Mouse (Mus musculus): ENCODE measurements around the gene Fastk. TPM values are rescaled to one million over a fixed set of nuclear protein-coding genes. Genes with fewer than 3 reads are reported as not detected.

Fastk gene
- total and polyA plus RNA-seq, 2 experiments from 2014 or later = 97.9 to 174 TPM

DNA sequence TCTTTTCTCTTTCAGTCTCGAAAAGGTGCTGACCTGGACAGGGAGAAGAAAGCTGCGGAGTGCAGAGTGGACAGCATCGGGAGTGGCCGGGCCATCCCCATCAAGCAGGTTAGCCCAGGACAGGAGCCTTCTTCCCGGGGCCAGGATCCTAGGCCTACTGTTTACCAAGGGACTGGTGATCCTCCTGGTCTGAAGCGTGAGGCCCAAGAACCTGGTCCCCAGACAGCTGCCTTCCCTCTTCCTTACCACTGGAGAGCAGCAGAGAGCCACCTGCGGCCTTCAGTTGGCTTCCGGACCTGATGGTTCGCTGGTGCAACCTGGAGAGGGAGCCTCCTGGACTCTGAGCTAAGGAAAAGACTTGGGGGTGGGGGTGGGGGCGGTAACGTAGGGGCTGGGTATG lies 38.2 kb upstream of the Fastk start:
- WGBS = 25% methylated on average over 11 of the region's 11 CpGs
- peak; percentile 88 for TF ChIP-seq CTCF (IDR thresholded peaks at IDR 0.05)
- H3K36me3 ChIP-seq (ENCODE audit: insufficient read depth, low read length) = peaks cover 60% of the 10 kb centered on the region

DNA sequence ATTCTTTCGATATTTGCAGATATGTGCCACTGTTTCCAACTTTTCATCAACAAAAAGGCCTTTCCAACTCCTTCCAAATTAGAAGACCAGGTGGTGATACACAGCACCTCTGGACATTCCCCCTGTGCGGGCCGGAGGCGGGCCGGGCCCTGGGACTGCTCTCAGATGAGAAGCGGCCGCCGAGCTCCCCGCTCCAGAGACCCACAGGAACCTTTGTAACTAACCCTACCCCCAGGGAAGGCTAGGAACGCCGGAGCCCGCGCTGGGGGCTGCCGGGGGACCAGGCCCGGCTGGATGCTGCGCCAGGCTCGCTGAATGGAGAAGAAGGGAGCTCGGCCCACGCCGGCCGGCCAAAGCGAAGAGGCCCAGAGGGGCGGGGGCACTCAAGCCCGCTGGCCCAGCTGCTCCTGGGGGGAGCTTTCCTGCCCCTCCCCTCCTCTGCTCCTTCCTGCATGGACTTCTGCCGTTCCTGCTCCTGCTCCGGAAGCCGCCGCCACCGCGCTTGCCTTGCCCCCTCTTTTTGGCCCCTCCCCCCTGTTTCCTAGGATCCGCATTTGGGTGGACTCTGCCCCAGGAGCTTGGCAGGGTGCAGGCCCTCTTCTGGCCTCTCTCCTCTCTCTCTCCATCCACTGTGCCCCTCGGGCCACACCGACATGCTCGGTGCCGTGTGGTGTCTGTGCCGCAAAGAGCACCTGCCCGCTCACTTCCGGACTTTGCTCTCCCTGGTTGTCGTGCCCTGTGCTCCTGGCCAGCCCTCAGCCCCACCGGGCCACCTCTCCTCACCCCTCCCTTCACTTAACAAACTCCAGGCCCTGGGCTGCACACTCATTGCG lies 37.4 kb upstream of the Fastk start:
- ATAC-seq (ENCODE audit: low FRiP score) (no peak), DNase-seq (ENCODE audit: low spot score) (no peak)
- 44% methylated on average over 34 of the region's 41 CpGs for WGBS
- Histone ChIP-seq H3K36me3 (ENCODE audit: insufficient read depth, low read length) (peaks cover 61% of the 10 kb centered on the region), H3K9ac (replicated peaks; ENCODE audit: low read length, poor library complexity, severe bottlenecking) (no peak overlapping the region), H3K4me2 (ENCODE audit: low read depth, low read length, poor library complexity, severe bottlenecking) (no peak overlapping the region), H3K27me3 (ENCODE audit: insufficient read depth, low read length) (no peaks in the 10 kb centered on the region), H3K4me1 (ENCODE audit: insufficient read depth, low read length) (no peaks in the 10 kb centered on the region), H3K4me3 (ENCODE audit: low read depth, low read length) (no peak overlapping the region), H3K27ac (ENCODE audit: low read depth, low read length) (no peak overlapping the region), H3K9me3 (ENCODE audit: low read length) (no peaks in the 10 kb centered on the region)
- TF ChIP-seq CTCF (IDR thresholded peaks at IDR 0.05) = no peak

More for the DNA sequence above, 38.2 kb upstream of the Fastk start:
- peak; percentile 45 for ATAC-seq (ENCODE audit: low FRiP score)
- no peaks in the 10 kb centered on the region for H3K9me3 ChIP-seq (ENCODE audit: low read length)
- H3K4me3 ChIP-seq (ENCODE audit: low read depth, low read length) = no peak overlapping the region
- H3K4me2 ChIP-seq (ENCODE audit: low read depth, low read length, poor library complexity, severe bottlenecking) = no peak overlapping the region
- H3K27ac ChIP-seq (ENCODE audit: low read depth, low read length) = no peak overlapping the region
- H3K4me1 ChIP-seq (ENCODE audit: insufficient read depth, low read length) = no peaks in the 10 kb centered on the region
- H3K27me3 ChIP-seq (ENCODE audit: insufficient read depth, low read length) = no peaks in the 10 kb centered on the region
- H3K9ac ChIP-seq (replicated peaks; ENCODE audit: low read length, poor library complexity, severe bottlenecking) = no peak overlapping the region
- DNase-seq (ENCODE audit: low spot score) = peak; percentile 89

DNA sequence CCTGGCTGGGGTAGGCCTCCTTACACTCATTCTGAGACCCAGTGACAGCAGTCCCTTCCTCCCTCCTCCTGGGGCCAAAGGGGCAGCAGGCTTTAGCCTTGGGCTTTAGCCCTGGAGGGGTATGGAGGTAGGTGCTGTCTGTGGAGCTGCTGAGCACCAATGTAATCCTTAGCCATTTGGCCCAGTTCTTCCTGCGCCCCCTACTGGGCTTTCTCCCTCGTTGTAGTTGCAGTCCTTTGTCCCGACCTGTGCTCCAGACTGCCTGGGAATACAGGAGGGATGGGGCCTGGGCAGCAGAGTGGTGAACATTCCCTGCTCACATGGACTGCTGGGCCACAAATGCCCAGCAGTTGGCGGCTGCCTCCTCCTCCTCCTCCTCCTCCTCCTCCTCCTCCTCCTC lies 36.6 kb upstream of the Fastk start:
- no peak overlapping the region for H3K4me2 ChIP-seq (ENCODE audit: low read depth, low read length, poor library complexity, severe bottlenecking)
- DNase-seq (ENCODE audit: low spot score) (peak; percentile 80), ATAC-seq (ENCODE audit: low FRiP score) (0 out of 2 replicates have a peak, but pooled peaks have one; percentile 22)
- no peak overlapping the region for H3K27ac ChIP-seq (ENCODE audit: low read depth, low read length)
- H3K9me3 ChIP-seq (ENCODE audit: low read length) = no peaks in the 10 kb centered on the region
- no peak overlapping the region for H3K4me3 ChIP-seq (ENCODE audit: low read depth, low read length)
- peaks cover 64% of the 10 kb centered on the region for H3K36me3 ChIP-seq (ENCODE audit: insufficient read depth, low read length)
- 16% methylated on average over 4 of the region's 4 CpGs for WGBS
- TF ChIP-seq CTCF (IDR thresholded peaks at IDR 0.05) = peak; percentile 77
- H3K4me1 ChIP-seq (ENCODE audit: insufficient read depth, low read length) = no peaks in the 10 kb centered on the region
- no peak overlapping the region; the same call in 1 of the 2 replicates for H3K9ac ChIP-seq (replicated peaks; ENCODE audit: low read length, poor library complexity, severe bottlenecking)
- H3K27me3 ChIP-seq (ENCODE audit: insufficient read depth, low read length) = no peaks in the 10 kb centered on the region

DNA sequence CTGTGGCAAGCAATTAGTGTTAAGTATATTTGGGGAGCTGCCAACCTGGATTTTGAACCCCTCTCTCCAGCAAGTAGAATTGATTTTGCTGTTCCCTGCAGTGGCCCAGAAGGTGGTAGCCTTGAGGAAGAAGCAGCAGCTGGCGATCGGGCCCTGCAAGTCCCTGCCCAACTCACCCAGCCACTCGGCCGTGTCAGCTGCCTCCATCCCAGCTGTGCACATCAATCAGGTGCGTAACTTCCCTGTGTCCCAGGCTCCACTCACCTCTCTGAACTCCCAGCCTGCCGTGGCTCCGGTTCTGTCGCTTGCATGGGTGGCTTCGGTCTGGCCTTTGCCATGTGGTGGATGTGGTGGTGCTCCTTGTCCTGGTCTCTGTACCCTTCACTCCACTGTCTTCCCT lies 32.8 kb upstream of the Fastk start:
- no peak overlapping the region for H3K9ac ChIP-seq (replicated peaks; ENCODE audit: low read length, poor library complexity, severe bottlenecking)
- no peak overlapping the region for H3K4me3 ChIP-seq (ENCODE audit: low read depth, low read length)
- H3K27me3 ChIP-seq (ENCODE audit: insufficient read depth, low read length) = no peaks in the 10 kb centered on the region
- no peak overlapping the region for H3K27ac ChIP-seq (ENCODE audit: low read depth, low read length)
- H3K4me2 ChIP-seq (ENCODE audit: low read depth, low read length, poor library complexity, severe bottlenecking) = no peak overlapping the region
- peaks cover 54% of the 10 kb centered on the region for H3K36me3 ChIP-seq (ENCODE audit: insufficient read depth, low read length)
- H3K9me3 ChIP-seq (ENCODE audit: low read length) = no peaks in the 10 kb centered on the region
- ATAC-seq (ENCODE audit: low FRiP score) (no peak), DNase-seq (ENCODE audit: low spot score) (no peak)
- TF ChIP-seq CTCF (IDR thresholded peaks at IDR 0.05) = no peak
- H3K4me1 ChIP-seq (ENCODE audit: insufficient read depth, low read length) = 0 out of 2 replicates have a peak, but pooled peaks cover 10% of the 10 kb centered on the region
- 92% methylated on average over 9 of the region's 9 CpGs for WGBS

DNA sequence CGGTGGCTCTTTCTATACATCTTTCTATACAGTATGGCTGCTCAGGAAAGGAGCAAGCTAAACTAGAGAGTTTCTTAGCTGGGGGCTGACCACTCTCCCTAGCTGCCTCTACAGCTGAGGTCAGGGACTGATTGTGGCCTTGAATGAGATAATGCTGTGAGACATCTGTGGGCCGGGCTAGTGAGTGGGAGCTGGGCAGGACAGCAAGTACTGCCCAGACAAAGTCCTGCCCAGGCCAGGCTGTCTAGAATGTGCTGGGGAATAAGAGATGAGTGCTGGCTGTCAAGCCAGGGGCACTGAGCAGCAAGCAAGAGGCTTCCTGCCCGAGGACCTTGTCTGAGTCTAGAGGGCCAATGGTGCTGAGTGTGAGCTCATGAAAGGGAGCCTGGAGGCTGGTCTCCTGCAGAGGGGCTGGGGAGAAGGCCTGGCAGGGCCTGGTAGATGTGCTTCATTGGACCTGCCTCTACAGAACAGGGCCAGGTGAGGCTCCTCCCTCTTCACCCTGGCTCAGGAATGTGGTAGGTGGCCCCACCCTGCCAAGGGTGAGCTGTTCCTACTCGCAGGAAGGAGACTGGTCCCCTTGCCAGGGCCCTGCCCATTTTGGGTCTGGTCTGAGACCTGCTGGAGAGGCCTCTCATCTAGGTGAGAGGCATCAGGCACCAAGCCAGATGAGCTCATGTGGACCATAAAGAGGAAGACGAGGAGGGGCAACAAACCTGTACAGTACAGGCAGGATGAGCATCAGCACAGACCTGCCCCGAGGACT lies 30.6 kb upstream of the Fastk start:
- no peak overlapping the region for H3K27ac ChIP-seq (ENCODE audit: low read depth, low read length)
- H3K9ac ChIP-seq (replicated peaks; ENCODE audit: low read length, poor library complexity, severe bottlenecking) = no peak overlapping the region
- 0 out of 2 replicates have a peak, but pooled peaks cover 10% of the 10 kb centered on the region for H3K4me1 ChIP-seq (ENCODE audit: insufficient read depth, low read length)
- WGBS = 75% methylated on average over 6 of the region's 6 CpGs
- no peak for TF ChIP-seq CTCF (IDR thresholded peaks at IDR 0.05)
- DNase-seq (ENCODE audit: low spot score) (no peak), ATAC-seq (ENCODE audit: low FRiP score) (no peak)
- no peaks in the 10 kb centered on the region for H3K9me3 ChIP-seq (ENCODE audit: low read length)
- H3K4me3 ChIP-seq (ENCODE audit: low read depth, low read length) = no peak overlapping the region
- no peak overlapping the region for H3K4me2 ChIP-seq (ENCODE audit: low read depth, low read length, poor library complexity, severe bottlenecking)
- no peaks in the 10 kb centered on the region for H3K27me3 ChIP-seq (ENCODE audit: insufficient read depth, low read length)
- peaks cover 42% of the 10 kb centered on the region for H3K36me3 ChIP-seq (ENCODE audit: insufficient read depth, low read length)
